Mouse (Mus musculus): Measurements from ENCODE around the gene Olfr312. TPM values are rescaled to one million over a fixed set of nuclear protein-coding genes. Genes with fewer than 3 reads are reported as not detected.
"Not testable (repeated sequence)": the region's sequence is repeated elsewhere in the genome, so short reads cannot be mapped to it uniquely, and the experiment has no call there.

Gene Olfr312
- polyA plus RNA-seq, 1 experiment from 2014 or later: not detected

DNA sequence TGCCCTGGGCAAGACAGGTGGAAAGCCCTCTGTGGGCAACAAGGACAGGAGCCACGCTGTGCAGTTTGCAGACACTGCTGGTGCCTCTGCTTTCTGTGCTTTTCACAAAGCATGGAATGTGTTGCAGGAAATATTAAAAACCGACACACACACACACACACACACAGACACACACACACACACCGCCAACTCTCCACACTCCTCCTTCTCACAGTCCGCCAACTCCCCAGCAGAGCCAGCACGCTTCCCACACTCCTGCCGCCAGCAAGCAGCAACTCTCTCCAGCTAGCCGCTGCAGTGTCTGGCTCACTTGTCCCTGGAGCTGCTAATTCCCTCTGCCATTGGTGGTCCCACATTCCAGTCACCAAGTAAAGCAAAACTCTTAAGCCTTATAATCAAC, 32.2 kb upstream of the Olfr312 start:
- no peak overlapping the region for H3K27ac ChIP-seq (ENCODE audit: low read depth, low read length)
- H3K4me1 ChIP-seq (replicated peaks; ENCODE audit: control insufficient read depth, insufficient read depth, low read length): no peaks in the 10 kb centered on the region; the same call in 1 of the 2 replicates
- H3K9me3 ChIP-seq (ENCODE audit: control insufficient read depth, low read length): no peaks in the 10 kb centered on the region
- no peaks in the 10 kb centered on the region for H3K27me3 ChIP-seq (replicated peaks; ENCODE audit: control insufficient read depth, insufficient read depth, low read length)
- ATAC-seq (replicated peaks; ENCODE audit: low FRiP score): no peak
- WGBS: 80% methylated on average over 7 of the region's 7 CpGs
- no peak overlapping the region for H3K4me3 ChIP-seq (ENCODE audit: low read depth, low read length)
- DNase-seq (ENCODE audit: low spot score): no peak
- H3K36me3 ChIP-seq (ENCODE audit: control insufficient read depth, insufficient read depth, low read length): no peaks in the 10 kb centered on the region
- H3K9ac ChIP-seq (ENCODE audit: low read depth, low read length): no peak overlapping the region
- no peak overlapping the region for H3K4me2 ChIP-seq

DNA sequence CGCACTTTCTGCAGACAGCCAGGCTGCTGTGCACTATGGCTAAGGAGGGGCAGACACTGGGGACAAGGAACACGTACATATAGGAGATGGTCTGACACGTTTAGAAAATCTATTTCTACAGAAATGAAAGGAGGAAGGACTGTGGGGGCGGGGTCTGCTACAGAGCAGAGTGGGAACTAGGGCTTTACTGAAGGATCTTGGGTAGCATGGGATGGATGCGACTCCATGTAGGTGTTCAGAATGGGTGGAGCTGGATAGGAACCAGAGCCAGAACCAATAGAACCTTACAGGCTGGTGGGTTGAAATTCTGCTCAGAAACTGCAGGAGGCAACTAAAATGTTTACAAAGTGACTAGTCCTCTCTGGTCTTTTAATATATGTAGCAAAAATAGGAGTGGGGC, 29.3 kb upstream of the Olfr312 start:
- no peak for ATAC-seq (replicated peaks; ENCODE audit: low FRiP score)
- Histone ChIP-seq H3K27ac (ENCODE audit: low read depth, low read length) (no peak overlapping the region), H3K27me3 (replicated peaks; ENCODE audit: control insufficient read depth, insufficient read depth, low read length) (no peaks in the 10 kb centered on the region), H3K4me2 (no peak overlapping the region), H3K4me1 (replicated peaks; ENCODE audit: control insufficient read depth, insufficient read depth, low read length) (no peaks in the 10 kb centered on the region; the same call in 1 of the 2 replicates), H3K9me3 (ENCODE audit: control insufficient read depth, low read length) (no peaks in the 10 kb centered on the region), H3K36me3 (ENCODE audit: control insufficient read depth, insufficient read depth, low read length) (no peaks in the 10 kb centered on the region), H3K9ac (ENCODE audit: low read depth, low read length) (no peak overlapping the region), H3K4me3 (ENCODE audit: low read depth, low read length) (no peak overlapping the region)
- WGBS: 66% methylated on average over 5 of the region's 5 CpGs
- no peak for DNase-seq (ENCODE audit: low spot score)

DNA sequence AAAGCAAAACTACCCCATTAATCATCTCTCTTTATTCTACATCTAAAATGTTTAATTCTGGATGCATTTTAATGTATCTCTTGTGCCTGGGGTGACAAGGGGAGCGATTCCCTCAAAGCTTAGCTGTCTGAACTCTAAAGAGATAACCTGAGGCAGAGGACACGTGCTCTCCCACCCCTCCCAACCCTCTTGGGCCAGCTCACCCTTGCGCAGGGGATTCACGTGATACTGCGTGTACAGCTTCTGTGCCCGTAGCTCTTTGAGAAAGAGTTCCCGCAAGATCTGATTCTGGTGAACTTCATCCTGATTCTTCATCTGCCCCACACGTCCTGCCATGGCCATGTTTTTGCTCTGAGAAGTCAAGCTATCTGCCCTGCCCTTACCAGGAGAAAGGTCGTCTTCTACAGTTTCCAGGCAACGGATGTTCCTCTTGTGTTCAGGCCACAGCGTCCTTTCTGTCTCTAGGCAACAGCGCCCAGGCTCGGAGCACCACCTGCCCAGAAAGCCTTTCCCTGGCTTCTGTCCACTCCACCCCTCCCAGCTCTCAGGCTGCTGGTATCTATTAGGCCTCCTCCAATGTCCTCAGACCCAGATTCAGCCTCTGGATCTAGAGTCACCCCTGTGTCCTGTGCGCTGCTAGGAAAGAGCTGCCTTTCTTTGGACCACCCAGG, 27.3 kb upstream of the Olfr312 start, which contains the start of gene Fam183b:
Gene Fam183b, minus strand, starts transcription at position 403 of the 671 bp plus-strand sequence.
- 44% methylated on average over 14 of the region's 14 CpGs for WGBS
- no peak for DNase-seq (ENCODE audit: low spot score)

GRCm38 (mm10) chr11:58803871-58804270, 25.2 kb upstream of the Olfr312 start:
- H3K4me1 ChIP-seq (replicated peaks; ENCODE audit: control insufficient read depth, insufficient read depth, low read length): no peaks in the 10 kb centered on the region; the same call in 1 of the 2 replicates
- H3K27ac ChIP-seq (ENCODE audit: low read depth, low read length): no peak overlapping the region
- ATAC-seq (replicated peaks; ENCODE audit: low FRiP score): no peak
- no peaks in the 10 kb centered on the region for H3K36me3 ChIP-seq (ENCODE audit: control insufficient read depth, insufficient read depth, low read length)
- H3K4me3 ChIP-seq (ENCODE audit: low read depth, low read length): no peak overlapping the region
- no peaks in the 10 kb centered on the region for H3K27me3 ChIP-seq (replicated peaks; ENCODE audit: control insufficient read depth, insufficient read depth, low read length)
- WGBS: 68% methylated on average over 4 of the region's 4 CpGs
- no peak overlapping the region for H3K4me2 ChIP-seq
- DNase-seq (ENCODE audit: low spot score): no peak
- H3K9ac ChIP-seq (ENCODE audit: low read depth, low read length): no peak overlapping the region
- no peaks in the 10 kb centered on the region for H3K9me3 ChIP-seq (ENCODE audit: control insufficient read depth, low read length)

More for the DNA sequence above, 27.3 kb upstream of the Olfr312 start, which contains the start of gene Fam183b:
- ATAC-seq (replicated peaks; ENCODE audit: low FRiP score): no peak
- no peak within 1 kb of the TSS for H3K4me3 ChIP-seq (ENCODE audit: low read depth, low read length)
- no peak within 1 kb of the TSS for H3K27ac ChIP-seq (ENCODE audit: low read depth, low read length)
- no peak within 1 kb of the TSS for H3K4me2 ChIP-seq
- no peaks in the 10 kb centered on the region for H3K9me3 ChIP-seq (ENCODE audit: control insufficient read depth, low read length)
- H3K4me1 ChIP-seq (replicated peaks; ENCODE audit: control insufficient read depth, insufficient read depth, low read length): no peaks in the 10 kb centered on the region; the same call in 1 of the 2 replicates
- no peaks in the 10 kb centered on the region for H3K27me3 ChIP-seq (replicated peaks; ENCODE audit: control insufficient read depth, insufficient read depth, low read length)
- H3K36me3 ChIP-seq (ENCODE audit: control insufficient read depth, insufficient read depth, low read length): no peaks in the 10 kb centered on the region
- no peak within 1 kb of the TSS for H3K9ac ChIP-seq (ENCODE audit: low read depth, low read length)

GRCm38 (mm10) chr11:58804393-58804792, 24.6 kb upstream of the Olfr312 start:
- no peak overlapping the region for H3K4me2 ChIP-seq
- no peak for DNase-seq (ENCODE audit: low spot score)

GRCm38 (mm10) chr11:58812001-58812400, 17.0 kb upstream of the Olfr312 start:
- no peaks in the 10 kb centered on the region for H3K9me3 ChIP-seq (ENCODE audit: control insufficient read depth, low read length)
- H3K4me1 ChIP-seq (replicated peaks; ENCODE audit: control insufficient read depth, insufficient read depth, low read length): no peaks in the 10 kb centered on the region
- ATAC-seq (replicated peaks; ENCODE audit: low FRiP score) (no peak), DNase-seq (ENCODE audit: low spot score) (no peak)
- no peak overlapping the region for H3K27ac ChIP-seq (ENCODE audit: low read depth, low read length)
- no peaks in the 10 kb centered on the region for H3K27me3 ChIP-seq (replicated peaks; ENCODE audit: control insufficient read depth, insufficient read depth, low read length)
- no peak overlapping the region for H3K9ac ChIP-seq (ENCODE audit: low read depth, low read length)
- no peaks in the 10 kb centered on the region for H3K36me3 ChIP-seq (ENCODE audit: control insufficient read depth, insufficient read depth, low read length)
- 10% methylated on average over 1 of the region's 1 CpGs for WGBS
- H3K4me3 ChIP-seq (ENCODE audit: low read depth, low read length): no peak overlapping the region
- H3K4me2 ChIP-seq: no peak overlapping the region

More at GRCm38 (mm10) chr11:58804393-58804792, 24.6 kb upstream of the Olfr312 start:
- Histone ChIP-seq H3K4me1 (replicated peaks; ENCODE audit: control insufficient read depth, insufficient read depth, low read length) (no peaks in the 10 kb centered on the region; the same call in 1 of the 2 replicates), H3K9ac (ENCODE audit: low read depth, low read length) (no peak overlapping the region), H3K27me3 (replicated peaks; ENCODE audit: control insufficient read depth, insufficient read depth, low read length) (no peaks in the 10 kb centered on the region), H3K9me3 (ENCODE audit: control insufficient read depth, low read length) (no peaks in the 10 kb centered on the region), H3K36me3 (ENCODE audit: control insufficient read depth, insufficient read depth, low read length) (no peaks in the 10 kb centered on the region), H3K27ac (ENCODE audit: low read depth, low read length) (no peak overlapping the region), H3K4me3 (ENCODE audit: low read depth, low read length) (no peak overlapping the region)
- ATAC-seq (replicated peaks; ENCODE audit: low FRiP score): no peak
- 57% methylated on average over 2 of the region's 2 CpGs for WGBS

GRCm38 (mm10) chr11:58814700-58815099, 14.3 kb upstream of the Olfr312 start, which contains the start of gene Olfr313:
Olfr313 (plus strand) TSS chr11:58815000.
- H3K27ac ChIP-seq (ENCODE audit: low read depth, low read length); H3K9me3 ChIP-seq (ENCODE audit: control insufficient read depth, low read length); H3K27me3 ChIP-seq (replicated peaks; ENCODE audit: control insufficient read depth, insufficient read depth, low read length); ATAC-seq (replicated peaks; ENCODE audit: low FRiP score); H3K9ac ChIP-seq (ENCODE audit: low read depth, low read length); H3K36me3 ChIP-seq (ENCODE audit: control insufficient read depth, insufficient read depth, low read length); DNase-seq (ENCODE audit: low spot score); H3K4me3 ChIP-seq (ENCODE audit: low read depth, low read length); H3K4me1 ChIP-seq (replicated peaks; ENCODE audit: control insufficient read depth, insufficient read depth, low read length); H3K4me2 ChIP-seq: not testable (repeated sequence)
- 56% methylated on average over 1 of the region's 1 CpGs for WGBS

DNA sequence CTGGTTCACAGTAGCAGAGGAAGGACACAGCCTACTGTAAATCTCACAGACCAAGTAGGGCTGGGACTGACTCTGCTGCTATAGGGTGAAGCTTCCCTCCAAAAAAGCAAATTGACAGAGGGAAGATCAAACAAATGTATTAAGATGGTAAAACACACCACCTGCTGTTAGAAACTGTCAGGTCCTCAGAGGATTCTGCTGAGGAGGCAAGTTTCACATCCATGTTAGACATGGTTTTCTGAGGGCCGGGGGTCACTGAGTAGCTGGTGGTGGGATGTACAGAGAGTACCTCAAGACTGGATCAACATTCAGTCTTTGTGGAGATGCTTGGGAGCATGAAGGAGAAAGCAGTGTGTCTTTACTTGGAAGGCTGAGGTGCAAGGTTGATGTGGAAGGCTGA, 13.4 kb upstream of the Olfr312 start:
- no peak overlapping the region for H3K27ac ChIP-seq (ENCODE audit: low read depth, low read length)
- H3K27me3 ChIP-seq (replicated peaks; ENCODE audit: control insufficient read depth, insufficient read depth, low read length): no peaks in the 10 kb centered on the region
- H3K36me3 ChIP-seq (ENCODE audit: control insufficient read depth, insufficient read depth, low read length): no peaks in the 10 kb centered on the region
- no peak overlapping the region for H3K9ac ChIP-seq (ENCODE audit: low read depth, low read length)
- no peaks in the 10 kb centered on the region for H3K4me1 ChIP-seq (replicated peaks; ENCODE audit: control insufficient read depth, insufficient read depth, low read length)
- 71% methylated on average over 1 of the region's 1 CpGs for WGBS
- H3K4me2 ChIP-seq: no peak overlapping the region
- H3K4me3 ChIP-seq (ENCODE audit: low read depth, low read length): no peak overlapping the region
- DNase-seq (ENCODE audit: low spot score): no peak
- no peak for ATAC-seq (replicated peaks; ENCODE audit: low FRiP score)
- H3K9me3 ChIP-seq (ENCODE audit: control insufficient read depth, low read length): no peaks in the 10 kb centered on the region

DNA sequence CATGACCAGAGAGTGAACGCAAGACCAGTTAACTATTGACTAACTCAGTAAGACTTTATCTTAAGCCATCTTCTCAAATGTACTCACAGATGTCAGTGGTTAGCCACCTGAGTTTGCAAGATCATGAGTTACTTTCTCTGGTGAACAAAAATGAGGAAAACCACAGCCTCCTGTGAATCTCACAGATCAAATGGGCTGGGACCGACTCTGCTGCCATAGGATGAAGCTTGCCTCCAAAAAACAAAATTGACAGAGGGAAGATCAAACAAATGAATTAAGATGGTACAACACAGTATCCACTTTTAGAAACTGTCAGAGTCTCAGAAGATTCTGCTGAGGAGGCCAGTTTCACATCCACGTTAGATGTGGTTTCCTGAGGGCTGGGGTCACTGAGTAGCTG, 727 bp downstream of the Olfr312 start:
- Histone ChIP-seq H3K36me3 (ENCODE audit: control insufficient read depth, insufficient read depth, low read length) (no peaks in the 10 kb centered on the region), H3K27ac (ENCODE audit: low read depth, low read length) (no peak overlapping the region), H3K9me3 (ENCODE audit: control insufficient read depth, low read length) (no peaks in the 10 kb centered on the region), H3K4me3 (ENCODE audit: low read depth, low read length) (no peak overlapping the region), H3K9ac (ENCODE audit: low read depth, low read length) (no peak overlapping the region), H3K27me3 (replicated peaks; ENCODE audit: control insufficient read depth, insufficient read depth, low read length) (no peaks in the 10 kb centered on the region), H3K4me1 (replicated peaks; ENCODE audit: control insufficient read depth, insufficient read depth, low read length) (no peaks in the 10 kb centered on the region), H3K4me2 (no peak overlapping the region)
- ATAC-seq (replicated peaks; ENCODE audit: low FRiP score) (no peak), DNase-seq (ENCODE audit: low spot score) (no peak)
- WGBS: 56% methylated on average over 3 of the region's 3 CpGs
